20 mouse cellular contexts compared by ENCODE assay signal in the genomic region with DNA sequence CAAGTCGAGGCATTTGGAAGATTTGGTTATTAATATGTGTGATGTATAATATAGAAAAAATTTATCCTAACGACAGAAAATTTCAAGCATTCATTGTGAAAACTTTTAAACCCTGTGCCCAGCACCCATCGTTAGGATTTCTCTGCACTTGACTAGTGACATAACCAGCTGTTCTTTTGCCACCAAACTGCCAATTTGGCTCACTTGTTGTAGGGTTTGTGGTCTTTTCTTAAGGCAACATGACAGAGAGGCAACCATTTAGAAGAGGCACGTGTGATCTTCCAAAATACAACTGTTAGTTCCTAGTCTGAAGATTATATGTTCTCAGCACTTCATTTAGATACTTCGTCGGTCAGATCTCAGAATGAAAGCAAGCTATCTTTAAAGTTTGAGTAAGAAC.
DNase-seq lines count a peak whose midpoint lies in the region; ATAC-seq lines count a peak whose summit lies in the region.
"Had no signal": no experiment of that assay in that cellular context is flagged by ENCODE, and none has a peak within 500 bp of the region (broad histone marks: within the 10 kb centered on the region; RNA-seq: fewer than 3 reads in every experiment).

No protein-coding gene starts in this region.

- no peak overlapping the region for H3K4me2 ChIP-seq in heart, embryonic 13.5 days
- no peak overlapping the region for H3K4me2 ChIP-seq in midbrain, embryonic 11.5 days
- no peak overlapping the region for H3K4me2 ChIP-seq in midbrain, embryonic 14.5 days (ENCODE audit: low read length)
- H3K4me2 ChIP-seq: embryonic facial prominence, embryonic 15.5 days; hindbrain, embryonic 14.5 days had no signal

- no peak overlapping the region for H3K4me3 ChIP-seq in heart, embryonic 13.5 days
- H3K4me3 ChIP-seq in midbrain, embryonic 11.5 days (ENCODE audit: low read depth, low read length) = no peak overlapping the region
- no peak overlapping the region for H3K4me3 ChIP-seq in midbrain, embryonic 14.5 days (replicated peaks; ENCODE audit: low read depth, low read length)
- H3K4me3 ChIP-seq: embryonic facial prominence, embryonic 15.5 days; erythroblast, embryonic 14.5 days; forebrain, embryonic 10.5 days; gastrocnemius, adult 2 months; hindbrain, embryonic 10.5 days had no signal

- H3K9me3 ChIP-seq in heart, embryonic 13.5 days = no peaks in the 10 kb centered on the region
- H3K9me3 ChIP-seq in midbrain, embryonic 11.5 days (ENCODE audit: control insufficient read depth, low read length) = no peaks in the 10 kb centered on the region
- no peaks in the 10 kb centered on the region for H3K9me3 ChIP-seq in midbrain, embryonic 14.5 days (ENCODE audit: control insufficient read depth, low read length)
- H3K9me3 ChIP-seq: embryonic facial prominence, embryonic 15.5 days; forebrain, embryonic 10.5 days; hindbrain, embryonic 10.5 days had no signal

- WGBS in heart, embryonic 13.5 days = 79% methylated on average over 6 of the region's 6 CpGs
- 86% methylated on average over 6 of the region's 6 CpGs for WGBS in midbrain, embryonic 11.5 days
- 85% methylated on average over 6 of the region's 6 CpGs for WGBS in midbrain, embryonic 14.5 days

- DNase-seq in heart, adult 18-20 months = no peak
- peak; percentile 80 for DNase-seq in midbrain, embryonic 11.5 days (ENCODE audit: low spot score, missing footprints)
- DNase-seq in midbrain, embryonic 14.5 days = no peak
- DNase-seq in induced T-regulatory cell, adult 2 months (ENCODE audit: low read depth) = peak; percentile 10
- peak; percentile 60 for DNase-seq in naive thymus-derived CD4-positive, alpha-beta T cell, adult 2 months (ENCODE audit: low read depth)
- DNase-seq: adrenal gland, postnatal 10 days; cerebellum, adult 11 months; cerebellum, adult 8-10 months; cerebellum, postnatal 14 days; embryo, embryonic 11 days; gastrocnemius, adult 2 months; gastrocnemius, postnatal 25 days had no signal

- ATAC-seq in heart, embryonic 13.5 days (ENCODE audit: extremely low read depth, insufficient number of reproducible peaks, low FRiP score, low TSS enrichment) = no peak
- ATAC-seq in midbrain, embryonic 11.5 days (ENCODE audit: low FRiP score) = no peak
- ATAC-seq in midbrain, embryonic 14.5 days (ENCODE audit: low FRiP score, low TSS enrichment) = no peak
- ATAC-seq: forebrain, embryonic 14.5 days; intestine, embryonic 16.5 days had no signal

- peaks cover 58% of the 10 kb centered on the region for H3K4me1 ChIP-seq in heart, embryonic 13.5 days
- no peaks in the 10 kb centered on the region for H3K4me1 ChIP-seq in midbrain, embryonic 11.5 days (ENCODE audit: control insufficient read depth, insufficient read depth, low read length)
- 0 out of 2 replicates have a peak, but pooled peaks cover 3% of the 10 kb centered on the region for H3K4me1 ChIP-seq in midbrain, embryonic 14.5 days (ENCODE audit: control insufficient read depth, insufficient read depth, low read length)
- H3K4me1 ChIP-seq: embryonic facial prominence, embryonic 15.5 days had no signal

- H3K9ac ChIP-seq in heart, embryonic 13.5 days = no peak overlapping the region
- no peak overlapping the region for H3K9ac ChIP-seq in midbrain, embryonic 11.5 days (ENCODE audit: low read length)
- H3K9ac ChIP-seq in midbrain, embryonic 14.5 days (replicated peaks; ENCODE audit: low read length) = no peak overlapping the region
- H3K9ac ChIP-seq: embryonic facial prominence, embryonic 15.5 days; hindbrain, embryonic 14.5 days had no signal

- no peaks in the 10 kb centered on the region for H3K27me3 ChIP-seq in heart, embryonic 13.5 days (replicated peaks)
- H3K27me3 ChIP-seq in midbrain, embryonic 11.5 days (ENCODE audit: control insufficient read depth, insufficient read depth, low read length) = no peaks in the 10 kb centered on the region
- H3K27me3 ChIP-seq in midbrain, embryonic 14.5 days (ENCODE audit: control insufficient read depth, insufficient read depth, low read length) = no peaks in the 10 kb centered on the region
- H3K27me3 ChIP-seq: embryonic facial prominence, embryonic 15.5 days had no signal

- H3K36me3 ChIP-seq in heart, embryonic 13.5 days = no peaks in the 10 kb centered on the region
- H3K36me3 ChIP-seq in midbrain, embryonic 11.5 days (ENCODE audit: control insufficient read depth, insufficient read depth, low read length) = no peaks in the 10 kb centered on the region
- no peaks in the 10 kb centered on the region for H3K36me3 ChIP-seq in midbrain, embryonic 14.5 days (ENCODE audit: control insufficient read depth, insufficient read depth, low read length)
- H3K36me3 ChIP-seq: embryonic facial prominence, embryonic 15.5 days; forebrain, embryonic 10.5 days; hindbrain, embryonic 10.5 days had no signal

- H3K27ac ChIP-seq in heart, embryonic 13.5 days (replicated peaks) = peak overlapping the region; percentile 76; the same call in 1 of the 2 replicates
- no peak overlapping the region for H3K27ac ChIP-seq in midbrain, embryonic 11.5 days (ENCODE audit: low read depth, low read length)
- H3K27ac ChIP-seq in midbrain, embryonic 14.5 days (replicated peaks; ENCODE audit: low read depth, low read length) = no peak overlapping the region
- H3K27ac ChIP-seq: embryonic facial prominence, embryonic 15.5 days; forebrain, embryonic 10.5 days; gastrocnemius, adult 2 months; hindbrain, embryonic 10.5 days; hindbrain, embryonic 14.5 days had no signal

Comparison
In these comparisons a context has a peak if more than half of its experiments do, and no peak if none do; other contexts are left out.
1. DNase-seq: peak in midbrain, embryonic 11.5 days (single experiment), induced T-regulatory cell, adult 2 months (single experiment) and naive thymus-derived CD4-positive, alpha-beta T cell, adult 2 months (single experiment); none in heart, adult 18-20 months (0 of 2) and midbrain, embryonic 14.5 days (single experiment).